Mouse (Mus musculus) forebrain, postnatal 0 days (tissue): ENCODE measurements around the gene Sntg2. TPM values are rescaled to one million over a fixed set of nuclear protein-coding genes. Genes with fewer than 3 reads are reported as not detected.

Source experiments
- ATAC-seq: fragments of 200-750 bp; cut with Nextera tagmentation; 2 replicates; pipeline ENCODE4 v1.8.0; 2017; ENCODE audit warnings: mild to moderate bottlenecking, moderate library complexity
- DNase-seq: peaks from one replicate; pipeline ENCODE4 v3.0.0-alpha.2; 2015
- H3K27ac ChIP-seq: fragments of 300-500 bp; sonication (generic); 2 replicates; pipeline ENCODE4 v1.5.1; 2014; ENCODE audit warnings: low read depth, mild to moderate bottlenecking, antibody characterized with exemption, low read length, moderate library complexity, mixed read lengths
- H3K27me3 ChIP-seq: fragments of 300-500 bp; sonication (generic); 2 replicates; pipeline ENCODE4 v1.6.1; 2014; ENCODE audit warnings: mild to moderate bottlenecking, low read length, mixed read lengths; ENCODE audit not compliant: insufficient read depth
- H3K36me3 ChIP-seq: fragments of 300-500 bp; sonication (generic); 2 replicates; pipeline ENCODE4 v1.6.1; 2014; ENCODE audit warnings: mild to moderate bottlenecking, moderate library complexity; ENCODE audit not compliant: insufficient read depth
- H3K4me1 ChIP-seq: fragments of 300-500 bp; sonication (generic); 2 replicates; pipeline ENCODE4 v1.6.1; 2014; ENCODE audit warnings: antibody characterized with exemption; ENCODE audit not compliant: insufficient read depth
- H3K4me2 ChIP-seq: fragments of 300-500 bp; sonication (generic); 2 replicates; pipeline ENCODE4 v1.6.1; 2014; ENCODE audit warnings: low read depth, mild to moderate bottlenecking, moderate library complexity
- H3K4me3 ChIP-seq: fragments of 300-500 bp; sonication (generic); 2 replicates; pipeline ENCODE4 v1.5.1; 2014; ENCODE audit warnings: low read depth, low read length, mixed read lengths
- H3K9ac ChIP-seq: fragments of 300-500 bp; sonication (generic); 2 replicates; pipeline ENCODE4 v1.6.1; 2014; ENCODE audit warnings: mild to moderate bottlenecking
- H3K9me3 ChIP-seq: fragments of 300-500 bp; sonication (generic); 2 replicates; pipeline ENCODE4 v1.6.1; 2016; ENCODE audit warnings: low read length
- CTCF ChIP-seq: sonication (generic); IDR thresholded peaks from 2 replicates; pipeline ENCODE4 v1.5.1; 2016; ENCODE audit warnings: antibody characterized with exemption, control low read depth, low read depth
- WGBS: fragments of 180-500 bp; shearing (Covaris S2); extraction: QIAGEN DNeasy Blood & Tissue Kit; methylation state at CpG from one replicate; pipeline ENCODE4 v1.1.7; 2014; 5-methylcytosine and 5-hydroxymethylcytosine counted together
- polyA plus RNA-seq: library from polyadenylated mRNA; unstranded; fragments of >200 nt; fragmentation: Nextera tagmentation; extraction: Ambion mirVana; gene quantifications from 2 replicates; pipeline ENCODE4 v1.2.1, GENCODE M21; 2015
- total RNA-seq: library from RNA; depleted of rRNA; stranded (reverse); fragments of >200 nt; gene quantifications from 2 replicates; pipeline ENCODE4 v1.2.3, GENCODE M21; 2014

The Sntg2 gene
- total and polyA plus RNA-seq, 2 experiments from 2014 or later: 4.6 to 7.1 TPM

DNA sequence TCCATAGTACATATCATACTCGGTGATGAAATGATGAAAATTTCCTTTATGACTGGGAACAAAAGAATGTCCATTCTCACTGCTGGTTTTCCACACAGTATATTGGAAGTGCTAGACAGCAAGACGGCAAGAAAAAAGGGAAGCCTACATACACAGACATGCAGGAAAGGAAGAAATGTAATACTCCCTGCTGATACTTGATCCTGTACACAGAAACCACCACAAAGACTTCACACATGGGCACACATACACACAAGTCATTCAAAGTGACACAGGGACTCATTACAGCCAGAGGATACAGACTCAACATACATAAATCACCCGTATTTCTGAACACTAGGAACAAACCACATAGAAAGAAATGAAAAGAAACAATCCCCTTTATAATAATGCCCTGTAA is 117.0 kb downstream of the Sntg2 start:
- no peak for TF ChIP-seq CTCF
- H3K4me2 ChIP-seq: no peak overlapping the region
- H3K27me3 ChIP-seq: no peaks in the 10 kb centered on the region
- H3K9me3 ChIP-seq: no peaks in the 10 kb centered on the region
- H3K4me3 ChIP-seq: no peak overlapping the region
- ATAC-seq (no peak), DNase-seq (no peak)
- H3K36me3 ChIP-seq: no peaks in the 10 kb centered on the region
- 50% methylated on average over 3 of the region's 3 CpGs for WGBS
- H3K4me1 ChIP-seq: no peaks in the 10 kb centered on the region
- H3K9ac ChIP-seq: no peak overlapping the region
- H3K27ac ChIP-seq: no peak overlapping the region

DNA sequence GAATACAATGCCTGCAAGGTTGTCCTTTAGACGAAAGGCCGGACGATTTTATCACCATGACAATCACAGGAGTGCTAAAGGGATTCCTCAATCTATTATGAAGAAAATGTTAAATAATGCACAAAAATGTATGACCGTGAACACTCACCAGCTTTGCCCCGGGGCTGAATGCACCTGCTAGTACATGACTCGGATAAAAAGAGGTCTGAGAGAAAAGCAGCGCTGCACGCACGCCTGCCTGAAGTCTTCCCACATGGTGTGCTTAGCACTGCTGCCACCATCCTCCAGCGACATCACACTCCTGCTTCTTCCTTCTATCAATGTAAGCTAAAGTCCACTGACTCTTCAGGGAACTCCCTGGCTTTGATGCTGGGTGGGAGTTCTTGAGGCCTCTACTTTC is 118.6 kb downstream of the Sntg2 start:
- 83% methylated on average over 10 of the region's 10 CpGs for WGBS
- Histone ChIP-seq H3K4me3 (no peak overlapping the region), H3K27ac (no peak overlapping the region), H3K36me3 (no peaks in the 10 kb centered on the region), H3K9me3 (no peaks in the 10 kb centered on the region), H3K27me3 (no peaks in the 10 kb centered on the region), H3K9ac (no peak overlapping the region), H3K4me2 (no peak overlapping the region), H3K4me1 (no peaks in the 10 kb centered on the region)
- no peak for ATAC-seq
- no peak for DNase-seq
- TF ChIP-seq CTCF: no peak

DNA sequence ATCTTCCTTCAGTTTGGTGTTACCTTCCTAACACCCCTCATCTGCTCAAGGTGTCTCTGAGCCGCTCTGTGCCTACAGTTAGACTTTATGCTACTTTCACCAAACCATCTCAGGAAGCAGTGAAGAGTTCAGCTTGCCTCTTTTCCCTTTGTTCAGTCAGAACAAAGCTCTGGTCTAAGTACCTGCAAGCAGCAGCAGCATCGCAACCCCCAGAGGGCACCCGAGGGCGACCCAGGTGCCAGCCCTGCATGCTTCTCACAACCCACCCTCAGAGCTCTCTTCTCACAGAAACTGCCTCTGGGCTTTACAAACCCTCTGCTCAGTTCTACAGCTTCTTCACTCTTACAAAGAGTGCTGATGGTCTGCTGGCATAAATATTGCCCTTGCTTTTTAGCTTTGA is 120.8 kb downstream of the Sntg2 start:
- H3K9ac ChIP-seq: no peak overlapping the region
- H3K27ac ChIP-seq: no peak overlapping the region
- no peaks in the 10 kb centered on the region for H3K9me3 ChIP-seq
- no peaks in the 10 kb centered on the region; the same call in 1 of the 2 replicates for H3K4me1 ChIP-seq
- H3K4me2 ChIP-seq: no peak overlapping the region
- WGBS: 81% methylated on average over 4 of the region's 4 CpGs
- DNase-seq (no peak), ATAC-seq (no peak)
- H3K4me3 ChIP-seq: no peak overlapping the region
- TF ChIP-seq CTCF: no peak
- H3K36me3 ChIP-seq: no peaks in the 10 kb centered on the region
- H3K27me3 ChIP-seq: no peaks in the 10 kb centered on the region

DNA sequence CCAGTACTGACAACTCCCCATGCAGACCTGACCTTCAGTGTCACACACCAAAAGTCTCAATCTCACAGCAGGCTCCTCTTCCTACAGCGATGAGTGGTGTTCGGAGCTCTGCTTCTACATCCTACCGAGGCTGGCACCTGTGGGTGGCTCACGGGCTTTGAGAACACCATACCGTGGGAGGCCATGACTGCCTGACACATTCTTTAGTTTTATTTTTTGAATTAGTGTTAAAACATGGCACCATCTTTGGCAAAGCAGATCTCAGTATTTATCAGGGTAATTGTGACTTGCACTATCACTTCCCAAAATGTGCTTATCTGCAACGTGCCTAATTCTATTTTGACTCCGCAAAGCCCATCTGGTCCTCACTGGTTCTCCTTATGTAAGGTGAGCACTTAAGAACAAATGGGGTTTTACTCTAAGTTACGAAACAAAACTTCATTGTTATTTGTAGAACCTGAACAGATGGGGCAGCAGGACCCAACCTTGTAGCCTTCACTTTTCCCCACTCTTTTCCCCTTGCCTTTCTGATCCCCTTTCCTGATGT is 121.8 kb downstream of the Sntg2 start:
- Histone ChIP-seq H3K4me3 (no peak overlapping the region), H3K4me2 (no peak overlapping the region), H3K9me3 (no peaks in the 10 kb centered on the region), H3K27me3 (no peaks in the 10 kb centered on the region), H3K27ac (no peak overlapping the region), H3K9ac (no peak overlapping the region), H3K36me3 (no peaks in the 10 kb centered on the region), H3K4me1 (no peaks in the 10 kb centered on the region; the same call in 1 of the 2 replicates)
- ATAC-seq: no peak
- DNase-seq: no peak
- 90% methylated on average over 8 of the region's 8 CpGs for WGBS
- TF ChIP-seq CTCF: no peak

DNA sequence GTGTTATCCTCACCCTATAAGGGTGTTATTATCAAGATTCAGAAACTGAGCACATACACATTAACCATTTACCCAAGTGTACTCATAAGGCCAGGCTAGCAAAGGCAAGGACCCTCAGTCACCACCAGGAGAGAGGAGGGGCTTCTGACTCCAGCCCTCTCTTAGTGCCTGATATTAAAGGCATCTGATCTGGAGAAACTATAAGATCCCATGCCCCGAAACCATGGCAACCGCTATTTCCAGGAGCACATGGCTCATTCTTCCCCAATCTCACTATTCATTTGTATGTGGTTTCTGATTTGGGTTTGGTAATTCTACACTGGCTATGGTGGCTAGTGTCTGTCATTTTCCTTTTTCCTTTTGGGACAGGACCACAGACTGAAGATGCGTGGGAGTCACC is 124.1 kb downstream of the Sntg2 start:
- no peaks in the 10 kb centered on the region for H3K36me3 ChIP-seq
- no peaks in the 10 kb centered on the region; the same call in 1 of the 2 replicates for H3K4me1 ChIP-seq
- H3K9ac ChIP-seq: no peak overlapping the region
- H3K9me3 ChIP-seq: no peaks in the 10 kb centered on the region
- DNase-seq (peak; percentile 60), ATAC-seq (peak; percentile 76)
- no peaks in the 10 kb centered on the region for H3K27me3 ChIP-seq
- no peak overlapping the region for H3K27ac ChIP-seq
- H3K4me3 ChIP-seq: no peak overlapping the region
- 90% methylated on average over 3 of the region's 3 CpGs for WGBS
- no peak overlapping the region for H3K4me2 ChIP-seq
- no peak for TF ChIP-seq CTCF

DNA sequence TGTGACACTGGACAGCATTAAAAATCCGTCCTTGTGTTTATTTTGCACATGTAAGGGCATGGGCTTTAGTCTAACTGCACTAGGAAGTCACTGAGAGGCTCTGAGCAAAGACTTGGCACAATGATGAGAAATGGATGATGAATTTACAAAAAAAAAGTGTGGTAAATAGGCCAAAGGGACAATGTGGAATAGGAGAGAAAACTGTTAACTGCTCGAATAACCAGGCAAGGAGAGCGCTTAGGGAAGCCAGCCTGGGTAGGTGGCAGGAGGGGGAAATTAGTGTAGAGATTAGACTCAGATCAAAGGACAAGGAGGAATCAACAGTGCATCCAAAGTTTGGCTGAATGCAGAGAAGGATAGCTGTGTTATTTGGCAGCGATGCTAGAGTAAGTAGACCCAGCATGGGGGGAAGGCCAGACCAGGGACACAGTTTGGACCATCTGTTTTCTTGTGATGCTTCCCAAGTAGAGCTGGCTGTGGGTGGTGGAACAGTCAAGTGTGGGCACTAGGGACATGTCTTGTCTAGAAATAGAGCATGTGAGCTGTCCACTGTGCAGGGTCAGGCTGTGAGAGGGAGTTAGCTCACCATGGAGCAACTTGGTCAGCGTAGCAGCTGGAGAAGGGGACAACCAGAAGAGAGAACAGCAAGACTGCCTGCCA is 126.8 kb downstream of the Sntg2 start:
- Histone ChIP-seq H3K36me3 (no peaks in the 10 kb centered on the region), H3K27me3 (no peaks in the 10 kb centered on the region), H3K9me3 (no peaks in the 10 kb centered on the region), H3K4me1 (no peaks in the 10 kb centered on the region; the same call in 1 of the 2 replicates), H3K27ac (no peak overlapping the region), H3K4me2 (no peak overlapping the region), H3K9ac (no peak overlapping the region), H3K4me3 (no peak overlapping the region)
- 86% methylated on average over 5 of the region's 5 CpGs for WGBS
- no peak for TF ChIP-seq CTCF
- DNase-seq (no peak), ATAC-seq (no peak)

DNA sequence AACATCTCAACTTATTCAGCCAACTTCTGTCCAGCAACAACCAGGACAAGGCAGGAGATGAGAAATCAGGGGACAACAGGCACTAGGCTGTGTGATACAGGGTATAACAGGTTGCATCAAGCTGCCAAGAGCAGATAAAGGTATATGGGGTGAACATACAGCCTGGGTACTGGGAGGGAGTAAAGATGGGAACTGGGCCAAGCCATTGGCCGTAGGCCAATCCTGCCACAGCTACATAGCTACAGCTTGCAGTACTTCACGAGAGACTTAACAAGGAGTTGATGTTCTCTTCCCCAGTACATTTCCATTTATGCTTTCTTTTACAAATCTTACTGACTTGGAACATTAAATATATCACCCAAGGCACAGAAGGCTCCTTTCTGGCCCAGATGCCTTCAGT is 129.0 kb downstream of the Sntg2 start:
- no peak for TF ChIP-seq CTCF
- Histone ChIP-seq H3K9me3 (no peaks in the 10 kb centered on the region), H3K36me3 (no peaks in the 10 kb centered on the region), H3K27ac (no peak overlapping the region), H3K27me3 (no peaks in the 10 kb centered on the region), H3K9ac (no peak overlapping the region), H3K4me2 (no peak overlapping the region), H3K4me1 (no peaks in the 10 kb centered on the region; the same call in 1 of the 2 replicates), H3K4me3 (no peak overlapping the region)
- DNase-seq (peak; percentile 61), ATAC-seq (peak; percentile 73)
- WGBS: 27% methylated on average over 2 of the region's 2 CpGs
